Mouse (Mus musculus): ENCODE measurements around the gene Plekhm1. TPM values are rescaled to one million over a fixed set of nuclear protein-coding genes. Genes with fewer than 3 reads are reported as not detected.

Plekhm1 gene
- polyA plus RNA-seq, 1 experiment from 2014 or later = 7.3 TPM

- no peak overlapping the region for H3K9ac ChIP-seq (ENCODE audit: low read depth, low read length)
- no peaks in the 10 kb centered on the region; the same call in 1 of the 2 replicates for H3K36me3 ChIP-seq (ENCODE audit: control insufficient read depth, insufficient read depth, low read length)
- ATAC-seq (ENCODE audit: low FRiP score) (no peak), DNase-seq (ENCODE audit: low spot score) (no peak)
- WGBS = 81% methylated on average over 5 of the region's 5 CpGs
- no peaks in the 10 kb centered on the region for H3K27me3 ChIP-seq (ENCODE audit: control insufficient read depth, insufficient read depth, low read length)
- H3K4me3 ChIP-seq (ENCODE audit: low read depth, low read length) = no peak overlapping the region
- H3K4me2 ChIP-seq (replicated peaks; ENCODE audit: low read depth, low read length) = no peak overlapping the region
- H3K27ac ChIP-seq (ENCODE audit: low read depth, low read length) = no peak overlapping the region
- H3K4me1 ChIP-seq (replicated peaks; ENCODE audit: control insufficient read depth, insufficient read depth, low read length) = no peaks in the 10 kb centered on the region
- H3K9me3 ChIP-seq (ENCODE audit: control insufficient read depth, low read length) = no peaks in the 10 kb centered on the region
Observed at GRCm38 (mm10) chr11:103381956-103382613, 30.4 kb downstream of the Plekhm1 start.

GRCm38 (mm10) chr11:103381505-103381904 is 31.0 kb downstream of the Plekhm1 start:
- 96% methylated on average over 7 of the region's 7 CpGs for WGBS
- DNase-seq (ENCODE audit: low spot score) = no peak
- no peak for ATAC-seq (ENCODE audit: low FRiP score)

GRCm38 (mm10) chr11:103380460-103380859 is 32.0 kb downstream of the Plekhm1 start:
- H3K27ac ChIP-seq (ENCODE audit: low read depth, low read length) = no peak overlapping the region
- H3K4me1 ChIP-seq (replicated peaks; ENCODE audit: control insufficient read depth, insufficient read depth, low read length) = no peaks in the 10 kb centered on the region
- no peaks in the 10 kb centered on the region; the same call in 1 of the 2 replicates for H3K36me3 ChIP-seq (ENCODE audit: control insufficient read depth, insufficient read depth, low read length)
- H3K4me2 ChIP-seq (replicated peaks; ENCODE audit: low read depth, low read length) = no peak overlapping the region
- H3K4me3 ChIP-seq (ENCODE audit: low read depth, low read length) = no peak overlapping the region
- no peaks in the 10 kb centered on the region for H3K9me3 ChIP-seq (ENCODE audit: control insufficient read depth, low read length)
- ATAC-seq (ENCODE audit: low FRiP score) = no peak
- no peak for DNase-seq (ENCODE audit: low spot score)
- 90% methylated on average over 5 of the region's 5 CpGs for WGBS
- H3K9ac ChIP-seq (ENCODE audit: low read depth, low read length) = no peak overlapping the region
- H3K27me3 ChIP-seq (ENCODE audit: control insufficient read depth, insufficient read depth, low read length) = no peaks in the 10 kb centered on the region

More at GRCm38 (mm10) chr11:103381505-103381904, 31.0 kb downstream of the Plekhm1 start:
- no peak overlapping the region for H3K4me3 ChIP-seq (ENCODE audit: low read depth, low read length)
- no peaks in the 10 kb centered on the region for H3K9me3 ChIP-seq (ENCODE audit: control insufficient read depth, low read length)
- no peaks in the 10 kb centered on the region; the same call in 1 of the 2 replicates for H3K36me3 ChIP-seq (ENCODE audit: control insufficient read depth, insufficient read depth, low read length)
- no peak overlapping the region for H3K27ac ChIP-seq (ENCODE audit: low read depth, low read length)
- no peak overlapping the region for H3K4me2 ChIP-seq (replicated peaks; ENCODE audit: low read depth, low read length)
- no peak overlapping the region for H3K9ac ChIP-seq (ENCODE audit: low read depth, low read length)
- no peaks in the 10 kb centered on the region for H3K4me1 ChIP-seq (replicated peaks; ENCODE audit: control insufficient read depth, insufficient read depth, low read length)
- H3K27me3 ChIP-seq (ENCODE audit: control insufficient read depth, insufficient read depth, low read length) = no peaks in the 10 kb centered on the region

GRCm38 (mm10) chr11:103378341-103378740 is 34.1 kb downstream of the Plekhm1 start:
- DNase-seq (ENCODE audit: low spot score) (no peak), ATAC-seq (ENCODE audit: low FRiP score) (no peak)
- Histone ChIP-seq H3K9me3 (ENCODE audit: control insufficient read depth, low read length) (no peaks in the 10 kb centered on the region), H3K9ac (ENCODE audit: low read depth, low read length) (no peak overlapping the region), H3K36me3 (ENCODE audit: control insufficient read depth, insufficient read depth, low read length) (no peaks in the 10 kb centered on the region; the same call in 1 of the 2 replicates), H3K4me1 (replicated peaks; ENCODE audit: control insufficient read depth, insufficient read depth, low read length) (no peaks in the 10 kb centered on the region), H3K27me3 (ENCODE audit: control insufficient read depth, insufficient read depth, low read length) (no peaks in the 10 kb centered on the region), H3K4me2 (replicated peaks; ENCODE audit: low read depth, low read length) (no peak overlapping the region), H3K4me3 (ENCODE audit: low read depth, low read length) (no peak overlapping the region), H3K27ac (ENCODE audit: low read depth, low read length) (no peak overlapping the region)
- WGBS = 96% methylated on average over 6 of the region's 6 CpGs

GRCm38 (mm10) chr11:103375772-103376171 is 36.7 kb downstream of the Plekhm1 start:
- H3K9ac ChIP-seq (ENCODE audit: low read depth, low read length) = no peak overlapping the region
- H3K4me1 ChIP-seq (replicated peaks; ENCODE audit: control insufficient read depth, insufficient read depth, low read length) = no peaks in the 10 kb centered on the region
- no peak overlapping the region for H3K4me2 ChIP-seq (replicated peaks; ENCODE audit: low read depth, low read length)
- H3K9me3 ChIP-seq (ENCODE audit: control insufficient read depth, low read length) = no peaks in the 10 kb centered on the region
- no peaks in the 10 kb centered on the region for H3K27me3 ChIP-seq (ENCODE audit: control insufficient read depth, insufficient read depth, low read length)
- no peaks in the 10 kb centered on the region; the same call in 1 of the 2 replicates for H3K36me3 ChIP-seq (ENCODE audit: control insufficient read depth, insufficient read depth, low read length)
- ATAC-seq (ENCODE audit: low FRiP score) (no peak), DNase-seq (ENCODE audit: low spot score) (no peak)
- H3K27ac ChIP-seq (ENCODE audit: low read depth, low read length) = no peak overlapping the region
- no peak overlapping the region for H3K4me3 ChIP-seq (ENCODE audit: low read depth, low read length)
- WGBS = 93% methylated on average over 5 of the region's 5 CpGs

- no peaks in the 10 kb centered on the region for H3K9me3 ChIP-seq (ENCODE audit: control insufficient read depth, low read length)
- no peaks in the 10 kb centered on the region for H3K4me1 ChIP-seq (replicated peaks; ENCODE audit: control insufficient read depth, insufficient read depth, low read length)
- H3K4me2 ChIP-seq (replicated peaks; ENCODE audit: low read depth, low read length) = no peak overlapping the region
- H3K27me3 ChIP-seq (ENCODE audit: control insufficient read depth, insufficient read depth, low read length) = no peaks in the 10 kb centered on the region
- H3K4me3 ChIP-seq (ENCODE audit: low read depth, low read length) = no peak overlapping the region
- H3K36me3 ChIP-seq (ENCODE audit: control insufficient read depth, insufficient read depth, low read length) = no peaks in the 10 kb centered on the region; the same call in 1 of the 2 replicates
- no peak for ATAC-seq (ENCODE audit: low FRiP score)
- DNase-seq (ENCODE audit: low spot score) = no peak
- 80% methylated on average over 1 of the region's 1 CpGs for WGBS
- H3K27ac ChIP-seq (ENCODE audit: low read depth, low read length) = no peak overlapping the region
- no peak overlapping the region for H3K9ac ChIP-seq (ENCODE audit: low read depth, low read length)
Observed at GRCm38 (mm10) chr11:103375258-103375657, 37.2 kb downstream of the Plekhm1 start.

GRCm38 (mm10) chr11:103373922-103374321 is 38.6 kb downstream of the Plekhm1 start:
- DNase-seq (ENCODE audit: low spot score) (no peak), ATAC-seq (ENCODE audit: low FRiP score) (no peak)
- H3K9me3 ChIP-seq (ENCODE audit: control insufficient read depth, low read length) = no peaks in the 10 kb centered on the region
- WGBS = 92% methylated on average over 9 of the region's 9 CpGs
- no peaks in the 10 kb centered on the region; the same call in 1 of the 2 replicates for H3K36me3 ChIP-seq (ENCODE audit: control insufficient read depth, insufficient read depth, low read length)
- H3K27ac ChIP-seq (ENCODE audit: low read depth, low read length) = no peak overlapping the region
- no peak overlapping the region for H3K9ac ChIP-seq (ENCODE audit: low read depth, low read length)
- H3K27me3 ChIP-seq (ENCODE audit: control insufficient read depth, insufficient read depth, low read length) = no peaks in the 10 kb centered on the region
- H3K4me3 ChIP-seq (ENCODE audit: low read depth, low read length) = no peak overlapping the region
- no peaks in the 10 kb centered on the region for H3K4me1 ChIP-seq (replicated peaks; ENCODE audit: control insufficient read depth, insufficient read depth, low read length)
- H3K4me2 ChIP-seq (replicated peaks; ENCODE audit: low read depth, low read length) = no peak overlapping the region

- Histone ChIP-seq H3K4me1 (replicated peaks; ENCODE audit: control insufficient read depth, insufficient read depth, low read length) (no peaks in the 10 kb centered on the region), H3K36me3 (ENCODE audit: control insufficient read depth, insufficient read depth, low read length) (no peaks in the 10 kb centered on the region; the same call in 1 of the 2 replicates), H3K27ac (ENCODE audit: low read depth, low read length) (no peak overlapping the region), H3K4me2 (replicated peaks; ENCODE audit: low read depth, low read length) (no peak overlapping the region), H3K9me3 (ENCODE audit: control insufficient read depth, low read length) (no peaks in the 10 kb centered on the region), H3K27me3 (ENCODE audit: control insufficient read depth, insufficient read depth, low read length) (no peaks in the 10 kb centered on the region), H3K4me3 (ENCODE audit: low read depth, low read length) (no peak overlapping the region), H3K9ac (ENCODE audit: low read depth, low read length) (no peak overlapping the region)
- DNase-seq (ENCODE audit: low spot score) (no peak), ATAC-seq (ENCODE audit: low FRiP score) (no peak)
- 93% methylated on average over 4 of the region's 4 CpGs for WGBS
Observed at GRCm38 (mm10) chr11:103372561-103372960, 39.9 kb downstream of the Plekhm1 start.

- DNase-seq (ENCODE audit: low spot score) (no peak), ATAC-seq (ENCODE audit: low FRiP score) (no peak)
- H3K4me3 ChIP-seq (ENCODE audit: low read depth, low read length) = no peak overlapping the region
- no peaks in the 10 kb centered on the region for H3K4me1 ChIP-seq (replicated peaks; ENCODE audit: control insufficient read depth, insufficient read depth, low read length)
- WGBS = 88% methylated on average over 3 of the region's 3 CpGs
- H3K9ac ChIP-seq (ENCODE audit: low read depth, low read length) = no peak overlapping the region
- H3K4me2 ChIP-seq (replicated peaks; ENCODE audit: low read depth, low read length) = no peak overlapping the region
- no peaks in the 10 kb centered on the region for H3K36me3 ChIP-seq (ENCODE audit: control insufficient read depth, insufficient read depth, low read length)
- no peak overlapping the region for H3K27ac ChIP-seq (ENCODE audit: low read depth, low read length)
- no peaks in the 10 kb centered on the region for H3K9me3 ChIP-seq (ENCODE audit: control insufficient read depth, low read length)
- no peaks in the 10 kb centered on the region for H3K27me3 ChIP-seq (ENCODE audit: control insufficient read depth, insufficient read depth, low read length)
Observed at GRCm38 (mm10) chr11:103372068-103372467, 40.4 kb downstream of the Plekhm1 start.

All from hindbrain, embryonic 11.5 days (tissue).